Mouse (Mus musculus) forelimb bud, embryonic 11.5 days (tissue): Measurements from ENCODE around the gene Cnmd.

Experiments used
- DNase-seq: peaks from one replicate; pipeline ENCODE4 v3.0.0-alpha.2; 2012; ENCODE audit warnings: low read depth, low spot score

The Cnmd gene

GRCm38 (mm10) chr14:79662001-79662400 is at the start of gene Cnmd:
Gene Cnmd, minus strand, starts transcription at chr14:79662170.
- no peak for DNase-seq

DNA sequence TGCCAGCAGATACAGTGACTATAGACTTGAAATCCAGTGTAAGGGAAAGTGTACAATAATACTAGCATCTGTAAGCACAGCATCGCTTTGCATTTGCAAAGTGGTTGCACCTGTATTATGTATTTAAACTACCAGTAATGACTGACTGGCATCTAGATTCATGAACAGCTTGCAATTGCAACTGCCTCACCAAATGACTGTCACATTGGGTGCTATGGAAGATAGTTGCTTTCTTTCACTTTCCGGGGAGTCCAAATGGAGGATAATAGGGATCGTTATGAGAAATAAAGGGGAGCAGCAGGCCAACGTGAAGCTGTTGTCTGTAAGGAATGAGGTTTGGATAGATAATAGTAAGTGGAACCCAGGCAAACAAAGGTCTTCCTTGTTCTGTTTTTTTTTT is 49.3 kb upstream of the Cnmd start:
- DNase-seq = no peak

DNA sequence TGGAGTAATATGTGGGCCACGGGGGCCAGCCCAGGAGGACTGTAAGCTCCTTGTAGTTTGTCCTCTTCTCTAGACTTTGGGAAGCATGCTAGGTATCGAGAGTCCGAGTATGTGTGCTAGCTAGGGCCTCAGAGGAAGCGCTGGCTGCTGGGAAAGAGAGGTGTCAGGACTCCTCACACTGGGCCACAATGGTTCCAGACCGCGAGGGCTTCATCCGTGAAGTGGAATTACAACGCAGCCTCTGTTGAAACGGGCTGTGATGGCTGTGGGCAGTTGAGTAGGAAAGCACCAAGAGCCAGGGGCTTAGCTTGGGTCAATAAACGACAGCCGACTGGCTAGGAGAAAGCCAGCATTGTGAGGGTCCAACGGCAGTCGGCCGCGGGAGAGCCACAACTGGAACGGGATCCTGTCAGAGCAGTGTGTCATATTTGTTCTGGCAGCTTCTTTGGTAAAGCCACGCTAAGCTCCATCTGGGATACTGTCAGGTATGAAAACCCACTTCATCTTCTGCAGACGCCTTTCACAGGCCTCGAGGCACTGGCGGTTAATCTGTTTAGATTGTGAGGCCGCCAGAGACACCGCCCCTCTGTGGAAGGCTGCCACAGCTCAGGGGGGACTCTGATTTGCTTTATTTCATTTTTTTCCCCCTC is 41.7 kb upstream of the Cnmd start:
- DNase-seq = no peak

- no peak for DNase-seq
These were observed 39.6 kb upstream of the Cnmd start for GRCm38 (mm10) chr14:79701606-79702005.

- no peak for DNase-seq
These were observed 39.1 kb upstream of the Cnmd start for GRCm38 (mm10) chr14:79701054-79701453.

- DNase-seq = no peak
These were observed 37.4 kb upstream of the Cnmd start for GRCm38 (mm10) chr14:79699381-79699780.

GRCm38 (mm10) chr14:79690068-79690844 is 28.3 kb upstream of the Cnmd start:
- no peak for DNase-seq

GRCm38 (mm10) chr14:79680652-79681051 is 18.7 kb upstream of the Cnmd start:
- no peak for DNase-seq

- peak; percentile 65 for DNase-seq
These were observed 16.1 kb upstream of the Cnmd start for GRCm38 (mm10) chr14:79677891-79678687.

GRCm38 (mm10) chr14:79677108-79677753 is 15.3 kb upstream of the Cnmd start:
- peak; percentile 46 for DNase-seq

GRCm38 (mm10) chr14:79673083-79674013 is 11.4 kb upstream of the Cnmd start:
- no peak for DNase-seq

GRCm38 (mm10) chr14:79672567-79672966 is 10.6 kb upstream of the Cnmd start:
- no peak for DNase-seq

DNA sequence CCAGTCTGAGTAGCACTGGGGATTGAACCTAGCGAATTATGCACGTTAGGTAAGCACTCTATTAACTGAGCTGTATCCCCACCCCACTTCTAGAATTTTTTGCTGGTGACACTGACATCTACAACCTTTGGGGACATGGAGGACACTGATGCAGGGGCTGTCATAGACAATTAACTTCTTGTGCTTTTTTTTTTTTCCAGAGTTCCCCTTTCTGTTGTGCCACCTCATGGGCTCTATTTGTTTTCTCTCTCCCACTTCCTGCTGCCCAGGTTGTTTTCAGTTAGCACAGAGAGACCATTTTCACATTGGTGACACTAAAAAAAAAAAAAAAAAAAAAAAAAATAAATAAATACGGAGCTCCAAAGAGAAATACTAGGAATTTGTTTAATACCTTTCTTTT is 9.0 kb upstream of the Cnmd start:
- DNase-seq = no peak

- DNase-seq = peak; percentile 46
These were observed 709 bp downstream of the Cnmd start for GRCm38 (mm10) chr14:79661005-79661917.

DNA sequence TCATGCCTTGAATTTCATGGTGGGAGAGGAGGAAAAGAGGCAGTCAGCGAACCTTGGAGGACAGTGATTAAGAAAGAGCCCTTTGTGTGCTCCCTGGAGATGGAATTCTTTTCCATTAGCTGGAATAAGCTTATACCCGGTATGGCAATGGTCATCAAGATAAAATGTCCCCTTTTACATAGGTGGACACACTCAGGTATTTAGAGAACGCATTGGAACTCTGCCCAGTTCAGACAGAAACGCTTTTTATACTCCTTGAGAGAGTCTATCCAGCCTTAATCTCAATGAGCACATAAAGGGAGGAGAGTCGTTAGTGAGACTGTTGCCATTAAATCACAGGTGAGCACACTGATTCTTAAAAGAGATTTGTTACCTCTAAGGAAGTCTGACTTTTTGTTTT is 1.5 kb downstream of the Cnmd start:
- no peak for DNase-seq

DNA sequence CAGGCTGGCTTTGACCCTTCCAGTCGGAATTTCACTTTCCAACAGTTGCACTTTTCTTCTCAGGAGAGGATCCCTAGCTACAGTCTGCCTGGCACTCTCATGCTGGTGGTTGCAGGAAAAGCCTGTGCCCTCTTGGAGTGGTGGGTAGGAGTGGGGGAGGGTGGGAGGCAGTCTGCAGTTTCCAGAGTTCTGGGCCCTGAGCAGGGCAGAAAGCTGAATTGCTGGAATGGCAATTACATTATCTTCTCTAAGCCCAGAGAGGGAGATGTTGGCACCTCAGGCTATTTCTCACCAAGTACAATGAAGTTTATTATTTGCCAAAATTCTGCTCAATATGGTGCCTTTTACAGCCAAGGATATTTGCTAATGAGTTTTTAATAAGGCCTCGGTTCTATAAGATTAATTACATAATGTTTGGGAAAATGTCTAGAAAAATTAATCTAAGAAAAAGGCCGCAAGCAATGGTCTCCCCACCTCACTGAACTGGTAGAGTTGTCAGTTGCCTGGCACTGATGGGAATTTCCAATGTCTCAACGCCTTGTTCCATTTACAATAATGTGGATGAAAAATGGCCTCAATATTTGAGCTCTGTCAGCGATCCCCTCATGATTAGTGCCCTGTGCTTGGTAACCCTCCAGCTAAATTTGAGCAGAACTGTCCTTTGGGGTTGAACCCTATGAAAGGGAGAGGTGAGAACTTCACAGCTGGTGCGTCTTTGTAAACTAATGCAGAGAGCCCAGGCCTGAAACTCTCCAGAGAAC is 3.0 kb downstream of the Cnmd start:
- no peak for DNase-seq

- no peak for DNase-seq
These were observed 3.7 kb downstream of the Cnmd start for GRCm38 (mm10) chr14:79658286-79658685.

DNA sequence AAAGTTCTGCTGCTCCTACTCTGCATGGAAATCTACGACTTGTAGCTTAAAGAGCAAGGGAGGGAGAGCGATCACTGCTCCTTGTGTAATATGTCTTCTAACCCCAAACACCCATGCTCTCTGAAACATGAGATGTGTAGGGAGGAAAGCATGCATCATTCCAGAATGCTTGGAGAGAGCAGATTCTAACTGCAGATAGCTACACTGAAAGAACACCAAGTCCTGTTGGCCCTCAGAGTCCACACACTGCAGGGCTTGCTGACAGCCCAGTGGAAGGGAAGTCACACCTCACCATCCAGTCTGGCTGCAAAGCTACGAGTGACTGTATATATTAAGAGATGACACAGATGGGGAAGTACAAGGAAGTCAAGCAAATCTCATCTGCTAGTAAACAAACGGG is 9.3 kb downstream of the Cnmd start:
- DNase-seq = no peak

- DNase-seq = no peak
These were observed 12.3 kb downstream of the Cnmd start for GRCm38 (mm10) chr14:79649680-79650079.
